Comparison of ENCODE assay signal across 16 mouse cellular contexts in the genomic region with DNA sequence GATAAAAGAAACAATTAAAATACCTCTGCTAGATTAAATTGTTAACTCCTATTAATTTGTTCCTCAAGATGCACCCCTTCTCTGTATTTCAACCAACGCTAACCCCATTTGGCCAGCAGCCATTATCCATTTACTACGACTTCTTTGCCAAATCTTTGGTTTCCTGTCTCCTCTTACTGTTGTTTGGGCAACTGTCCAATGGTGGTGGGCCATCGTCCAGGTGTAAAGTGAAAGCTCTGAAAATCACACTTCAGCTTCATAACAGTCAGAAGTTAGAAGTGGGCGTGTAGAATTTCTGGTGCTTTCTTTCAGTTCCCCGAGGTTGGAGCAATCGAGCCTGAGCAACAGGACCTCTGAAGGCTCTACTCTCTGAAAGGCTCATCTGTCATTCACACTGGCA.
DNase-seq lines count a peak whose midpoint lies in the region; ATAC-seq and TF ChIP-seq lines count a peak whose summit lies in the region.
"Had no signal": no experiment of that assay in that cellular context is flagged by ENCODE, and none has a peak within 500 bp of the region (broad histone marks: within the 10 kb centered on the region; RNA-seq: fewer than 3 reads in every experiment).

No protein-coding gene starts in this region.

- TF ChIP-seq CTCF in heart, adult 2 months (IDR thresholded peaks at IDR 0.05) = no peak

- no peak for TF ChIP-seq EP300 in heart, adult 2 months (IDR thresholded peaks at IDR 0.05; ENCODE audit: insufficient read depth, low read depth, low read length)

- no peak overlapping the region for H3K4me2 ChIP-seq in heart, embryonic 16.5 days (ENCODE audit: low read depth, low read length)
- no peak overlapping the region for H3K4me2 ChIP-seq in limb, embryonic 14.5 days (replicated peaks; ENCODE audit: low read depth, low read length, severe bottlenecking)
- H3K4me2 ChIP-seq: embryonic facial prominence, embryonic 13.5 days; forebrain, embryonic 12.5 days; liver, embryonic 13.5 days; neural tube, embryonic 15.5 days; stomach, embryonic 15.5 days had no signal

- ATAC-seq in heart, embryonic 16.5 days (replicated peaks; ENCODE audit: extremely low read depth, insufficient read depth, low FRiP score) = 0 out of 2 replicates have a peak, but pooled peaks have one; percentile 18
- ATAC-seq in limb, embryonic 14.5 days (ENCODE audit: low FRiP score, low read depth) = peak; percentile 37; the same call in 1 of the 2 replicates

- H3K4me1 ChIP-seq in heart, embryonic 16.5 days (ENCODE audit: control insufficient read depth, insufficient read depth, low read length) = no peaks in the 10 kb centered on the region
- no peaks in the 10 kb centered on the region for H3K4me1 ChIP-seq in heart, adult 2 months (ENCODE audit: control insufficient read depth, insufficient read depth, low read length)
- H3K4me1 ChIP-seq in limb, embryonic 14.5 days (ENCODE audit: control insufficient read depth, insufficient read depth, low read length) = no peaks in the 10 kb centered on the region
- H3K4me1 ChIP-seq: embryonic facial prominence, embryonic 13.5 days; forebrain, embryonic 12.5 days; liver, embryonic 13.5 days; neural tube, embryonic 15.5 days; stomach, embryonic 15.5 days had no signal

- no peak for TF ChIP-seq POLR2A in heart, adult 2 months (IDR thresholded peaks at IDR 0.05; ENCODE audit: insufficient read depth, low read depth, low read length)
- no peak for TF ChIP-seq POLR2A in limb, embryonic 14.5 days (IDR thresholded peaks at IDR 0.05; ENCODE audit: borderline replicate concordance, extremely low read depth, insufficient read depth, insufficient read length)

- H3K79me2 ChIP-seq in heart, adult 2 months (replicated peaks; ENCODE audit: control insufficient read depth, insufficient read depth, low read length) = no peaks in the 10 kb centered on the region

- H3K9ac ChIP-seq in heart, embryonic 16.5 days (ENCODE audit: low read length) = no peak overlapping the region
- no peak overlapping the region for H3K9ac ChIP-seq in heart, adult 2 months (ENCODE audit: low read depth, low read length)
- H3K9ac ChIP-seq in limb, embryonic 14.5 days (ENCODE audit: low read depth, low read length, severe bottlenecking) = no peak overlapping the region
- H3K9ac ChIP-seq: embryonic facial prominence, embryonic 13.5 days; forebrain, embryonic 12.5 days; liver, embryonic 13.5 days; neural tube, embryonic 15.5 days; stomach, embryonic 15.5 days had no signal

- H3K27me3 ChIP-seq in heart, embryonic 16.5 days (ENCODE audit: control insufficient read depth, insufficient read depth, low read length) = no peaks in the 10 kb centered on the region
- no peaks in the 10 kb centered on the region for H3K27me3 ChIP-seq in heart, adult 2 months (ENCODE audit: control insufficient read depth, insufficient read depth, low read length)
- no peaks in the 10 kb centered on the region for H3K27me3 ChIP-seq in limb, embryonic 14.5 days (ENCODE audit: control insufficient read depth, insufficient read depth, low read length)
- H3K27me3 ChIP-seq: embryonic facial prominence, embryonic 13.5 days; forebrain, embryonic 12.5 days; liver, embryonic 13.5 days; neural tube, embryonic 15.5 days; stomach, embryonic 15.5 days had no signal

- no peak overlapping the region for H3K27ac ChIP-seq in heart, embryonic 16.5 days (ENCODE audit: low read length)
- H3K27ac ChIP-seq in heart, adult 2 months = no peak overlapping the region
- no peak overlapping the region for H3K27ac ChIP-seq in limb, embryonic 14.5 days (replicated peaks; ENCODE audit: low read depth, low read length)
- H3K27ac ChIP-seq: embryonic facial prominence, embryonic 13.5 days; forebrain, embryonic 12.5 days; layer of hippocampus, adult 2 months; liver, embryonic 13.5 days; neural tube, embryonic 15.5 days; stomach, embryonic 15.5 days had no signal

- no peaks in the 10 kb centered on the region for H3K36me3 ChIP-seq in heart, embryonic 16.5 days (ENCODE audit: control insufficient read depth, insufficient read depth)
- H3K36me3 ChIP-seq in heart, adult 2 months (ENCODE audit: control insufficient read depth, insufficient read depth, low read length) = no peaks in the 10 kb centered on the region
- H3K36me3 ChIP-seq in limb, embryonic 14.5 days (ENCODE audit: control insufficient read depth, insufficient read depth, low read length) = no peaks in the 10 kb centered on the region
- H3K36me3 ChIP-seq: embryonic facial prominence, embryonic 13.5 days; forebrain, embryonic 12.5 days; liver, embryonic 13.5 days; neural tube, embryonic 15.5 days; stomach, embryonic 15.5 days had no signal

- no peak overlapping the region for H3K4me3 ChIP-seq in heart, embryonic 16.5 days (ENCODE audit: low read length)
- no peak overlapping the region for H3K4me3 ChIP-seq in heart, adult 2 months
- H3K4me3 ChIP-seq in limb, embryonic 14.5 days (replicated peaks; ENCODE audit: low read length) = no peak overlapping the region
- H3K4me3 ChIP-seq: embryonic facial prominence, embryonic 13.5 days; forebrain, embryonic 12.5 days; layer of hippocampus, adult 2 months; liver, embryonic 13.5 days; neural tube, embryonic 15.5 days; stomach, embryonic 15.5 days had no signal

- 51% methylated on average over 6 of the region's 6 CpGs for WGBS in heart, embryonic 16.5 days
- WGBS in heart, adult 2 months = 34% methylated on average over 6 of the region's 6 CpGs
- 39% methylated on average over 6 of the region's 6 CpGs for WGBS in limb, embryonic 14.5 days

- H3K9me3 ChIP-seq in heart, embryonic 16.5 days (replicated peaks; ENCODE audit: control insufficient read depth, low read length) = no peaks in the 10 kb centered on the region
- H3K9me3 ChIP-seq in limb, embryonic 14.5 days (ENCODE audit: control insufficient read depth, low read length) = no peaks in the 10 kb centered on the region
- H3K9me3 ChIP-seq: embryonic facial prominence, embryonic 13.5 days; forebrain, embryonic 12.5 days; liver, embryonic 13.5 days; neural tube, embryonic 15.5 days; stomach, embryonic 15.5 days had no signal

- intact Hi-C loops in heart, adult 2 months (cut with DNase I) = no loop called here
- intact Hi-C loops in left cerebral cortex, postnatal 4 days (cut with DNase I) = no loop called here

- no peak for DNase-seq in heart, adult 2 months
- DNase-seq in left cerebral cortex, postnatal 4 days = peak; percentile 16
- DNase-seq in left cerebral cortex, adult 18-20 months (ENCODE audit: low spot score in 2 of 2) = no peak
- DNase-seq in NIH3T3 (ENCODE audit: low read depth) = peak; percentile 3
- DNase-seq in limb, embryonic 14.5 days (ENCODE audit: low spot score) = peak; percentile 66
- DNase-seq in natural killer cell, adult 2 months (ENCODE audit: low spot score in 2 of 2) = no peak
- DNase-seq: adrenal gland, adult 8-10 months; cerebellum, postnatal 25 days; liver, embryonic 13.5 days; retina, postnatal 1 day had no signal

Comparison
In these comparisons a context has a peak if more than half of its experiments do, and no peak if none do; other contexts are left out.
1. DNase-seq: peak in left cerebral cortex, postnatal 4 days (single experiment), NIH3T3 (single experiment) and limb, embryonic 14.5 days (single experiment); none in heart, adult 2 months (0 of 2), left cerebral cortex, adult 18-20 months (0 of 2) and natural killer cell, adult 2 months (0 of 2).